Mouse (Mus musculus): ENCODE data around the gene Mms22l.
"Not testable (repeated sequence)": the region's sequence is repeated elsewhere in the genome, so short reads cannot be mapped to it uniquely, and the experiment has no call there.

The Mms22l gene

DNA sequence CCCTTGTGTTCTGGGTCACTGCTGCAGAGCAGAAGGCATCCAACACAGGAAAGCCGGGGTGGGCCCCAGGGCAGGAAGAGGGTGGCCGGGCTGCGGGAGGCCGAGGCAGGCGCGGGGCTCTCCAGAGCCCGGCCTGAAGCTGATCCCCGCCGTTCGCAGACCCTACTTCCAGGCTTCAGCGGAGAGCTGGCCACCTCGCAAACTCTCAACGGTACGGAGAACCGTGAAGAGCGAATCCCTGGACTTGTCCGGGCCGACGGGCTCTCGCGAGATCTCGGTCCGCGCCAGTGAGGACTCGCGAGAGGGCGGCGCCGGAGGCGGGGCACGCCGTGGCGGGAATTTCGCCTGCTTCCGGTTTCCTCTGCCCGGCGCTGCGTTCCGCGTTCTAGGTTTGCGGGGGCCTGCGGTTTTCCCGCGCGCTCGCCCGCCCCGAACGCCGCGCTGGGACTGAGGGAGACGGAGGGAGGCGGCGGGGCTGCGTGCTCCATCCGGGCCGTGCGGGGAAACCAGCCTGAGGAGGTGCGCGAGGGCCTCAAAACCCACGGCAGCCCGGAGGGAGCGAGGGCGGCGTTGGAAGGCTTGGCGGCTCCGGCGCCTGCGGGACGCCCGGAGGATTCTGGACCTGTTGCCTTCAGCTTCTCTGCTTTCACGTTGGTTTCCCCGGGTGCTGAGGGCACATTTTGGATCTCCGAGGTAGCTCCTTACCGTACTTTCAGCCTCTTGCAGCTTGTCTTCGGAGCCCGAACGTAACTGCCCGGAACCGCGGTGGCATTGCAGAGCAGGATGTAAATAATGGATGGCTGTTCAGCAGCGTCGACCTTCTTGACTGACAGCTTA is at the start of gene Mms22l:
Mms22l (plus strand) TSS at position 336 of the 837 bp plus-strand sequence.
- peak; percentile 84 for DNase-seq (ENCODE audit: low read depth, low spot score)

DNA sequence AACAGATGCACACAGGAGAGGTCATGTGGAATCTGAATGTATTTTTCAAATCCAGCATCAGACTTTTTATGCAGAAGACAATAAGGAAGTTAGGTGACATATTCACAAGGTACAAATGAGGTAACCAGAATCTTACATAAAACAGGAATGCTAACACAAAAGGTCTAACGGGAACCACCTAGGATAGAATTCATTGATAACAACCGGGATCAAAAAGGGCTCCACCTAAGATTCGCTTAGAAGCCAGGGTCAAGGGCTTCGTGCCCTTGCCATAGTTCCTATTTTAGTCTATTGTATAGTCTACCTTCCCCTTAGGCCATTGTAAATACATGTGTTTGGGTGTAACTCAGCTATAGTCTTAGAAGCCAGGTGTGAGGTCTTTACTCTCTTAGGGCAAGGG is 12.2 kb upstream of the Mms22l start:
- DNase-seq (ENCODE audit: low read depth, low spot score): not testable (repeated sequence)

DNA sequence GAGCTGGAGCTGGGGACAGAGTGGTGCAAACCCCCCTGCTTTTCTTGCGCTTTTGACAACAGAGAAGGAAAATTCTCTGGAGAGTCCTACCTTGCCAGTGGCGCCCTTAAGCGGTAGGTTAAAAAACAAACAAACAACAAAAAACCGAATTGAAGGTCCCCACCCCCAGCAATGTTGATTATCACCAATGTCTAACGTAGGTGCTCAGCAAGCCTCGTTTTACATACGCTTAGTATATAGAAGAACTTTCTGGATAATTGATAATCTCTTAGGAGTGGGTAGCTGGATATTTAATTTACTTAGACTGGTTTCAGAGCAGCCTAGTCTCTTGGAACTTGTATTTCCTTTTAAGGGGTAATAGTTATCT is 685 bp downstream of the Mms22l start:
- DNase-seq (ENCODE audit: low read depth, low spot score): peak; percentile 20

DNA sequence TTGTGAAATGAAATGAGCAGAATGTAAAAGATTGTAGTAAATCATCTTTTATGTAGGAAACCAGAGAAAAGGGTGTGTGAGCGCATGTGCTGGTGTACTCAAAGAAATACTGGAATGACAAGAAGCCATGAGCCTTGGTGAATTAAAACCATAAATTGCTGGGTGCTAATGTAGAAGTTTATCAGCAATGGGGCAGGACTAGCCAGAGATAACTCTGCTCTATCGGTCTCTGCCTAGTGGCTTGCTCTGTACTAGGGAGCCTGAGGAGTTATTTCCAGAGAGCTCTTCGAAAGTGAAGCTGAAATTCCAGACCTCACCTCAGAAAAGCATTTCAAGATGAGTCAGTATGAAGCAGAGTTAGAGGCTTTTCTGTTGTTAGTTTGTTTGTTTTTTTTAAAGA is 12.9 kb downstream of the Mms22l start:
- no peak for DNase-seq (ENCODE audit: low read depth, low spot score)

DNA sequence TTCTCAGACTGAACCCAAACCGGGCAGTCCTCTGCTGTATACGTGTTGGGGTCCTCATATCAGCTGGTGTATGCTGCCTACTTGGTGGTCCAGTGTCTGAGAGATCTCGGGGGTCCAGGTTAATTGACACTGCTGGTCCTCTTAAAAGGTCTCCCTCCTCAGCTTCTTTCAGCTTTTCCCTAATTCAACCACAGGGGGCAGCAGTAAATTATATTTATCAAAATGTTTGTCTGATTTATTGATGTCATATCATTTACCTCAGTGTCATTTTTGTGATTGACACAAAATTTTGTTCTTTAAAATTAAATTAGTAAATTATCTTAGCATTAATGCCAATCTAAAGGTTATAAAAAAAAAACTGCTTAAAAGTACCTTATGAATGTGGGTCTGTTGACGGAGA is 40.7 kb downstream of the Mms22l start:
- DNase-seq (ENCODE audit: low read depth, low spot score): no peak

DNA sequence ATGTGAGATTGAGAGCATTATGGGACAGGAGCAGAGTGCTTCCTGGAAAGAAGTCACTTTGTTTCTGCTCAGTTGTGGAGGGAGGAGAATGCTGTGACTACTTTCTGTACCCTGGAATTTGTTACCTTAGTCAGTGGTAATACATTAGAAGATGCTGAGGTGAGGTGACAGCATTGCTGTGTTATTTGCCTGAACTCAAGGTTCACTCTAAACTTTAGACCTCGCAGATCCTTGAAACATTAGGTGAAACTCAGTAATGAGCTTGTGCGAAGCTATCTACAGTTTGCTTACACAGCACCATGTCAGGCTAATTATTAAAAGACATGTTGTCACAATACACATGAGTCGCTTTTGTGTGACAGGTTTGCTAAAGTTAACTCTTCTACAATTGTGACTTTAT is 47.2 kb downstream of the Mms22l start:
- no peak for DNase-seq (ENCODE audit: low read depth, low spot score)

DNA sequence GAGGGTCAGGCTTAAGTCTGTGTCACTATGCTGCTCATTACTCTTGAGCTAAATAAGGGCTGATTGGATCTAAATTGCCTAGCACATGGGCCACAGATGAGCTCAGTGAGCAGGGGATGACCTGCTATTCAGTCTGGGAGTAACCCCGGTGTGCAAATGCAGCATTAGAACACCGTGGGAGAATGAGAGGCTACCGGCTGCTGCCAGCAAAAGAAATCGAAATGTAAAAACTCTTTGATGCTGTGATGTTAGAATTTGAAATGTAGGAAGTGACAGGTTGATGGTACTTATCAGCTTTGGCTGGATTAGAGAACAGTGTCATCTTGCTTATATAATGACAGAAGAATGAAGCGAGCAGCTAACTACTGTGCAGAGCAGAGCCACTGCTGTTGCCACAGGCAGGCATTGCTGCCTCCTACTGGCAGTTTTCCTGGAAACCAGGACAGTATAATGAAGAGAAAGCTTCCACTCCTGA is 48.5 kb downstream of the Mms22l start:
- DNase-seq (ENCODE audit: low read depth, low spot score): no peak

DNA sequence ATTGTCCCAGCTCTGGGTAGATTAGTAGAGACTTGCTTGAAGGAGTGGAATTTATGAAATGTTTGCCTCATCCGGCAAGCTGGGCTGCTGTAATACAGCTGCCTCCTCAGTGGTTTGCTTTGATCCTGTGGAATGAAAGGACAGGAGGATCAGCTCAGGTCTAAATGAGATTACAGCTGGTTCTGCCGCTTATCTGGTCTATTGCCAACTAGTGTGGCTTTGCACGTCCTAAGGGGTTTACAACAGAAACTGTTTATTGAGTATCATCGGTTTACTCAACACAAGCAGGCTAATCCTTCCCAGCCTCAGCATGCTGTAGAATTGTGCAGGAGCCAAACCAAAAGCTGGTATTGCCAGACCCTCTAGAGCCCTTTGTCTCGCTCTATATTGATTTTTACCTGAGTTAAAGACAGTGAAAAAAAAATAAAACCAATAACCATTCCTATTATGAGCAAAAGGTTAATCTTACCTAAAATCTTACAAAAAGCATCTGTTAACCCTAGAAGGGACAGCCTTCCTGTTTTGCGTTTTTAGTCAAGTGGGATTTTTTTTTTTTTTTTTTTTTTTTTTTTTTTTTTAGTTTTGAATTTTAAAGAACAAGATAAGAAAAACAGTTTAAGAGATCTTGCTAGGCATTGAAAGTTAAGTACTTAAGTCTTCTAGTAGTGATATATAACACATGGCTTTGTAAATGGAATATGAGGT is 60.0 kb downstream of the Mms22l start:
- DNase-seq (ENCODE audit: low read depth, low spot score): no peak

DNA sequence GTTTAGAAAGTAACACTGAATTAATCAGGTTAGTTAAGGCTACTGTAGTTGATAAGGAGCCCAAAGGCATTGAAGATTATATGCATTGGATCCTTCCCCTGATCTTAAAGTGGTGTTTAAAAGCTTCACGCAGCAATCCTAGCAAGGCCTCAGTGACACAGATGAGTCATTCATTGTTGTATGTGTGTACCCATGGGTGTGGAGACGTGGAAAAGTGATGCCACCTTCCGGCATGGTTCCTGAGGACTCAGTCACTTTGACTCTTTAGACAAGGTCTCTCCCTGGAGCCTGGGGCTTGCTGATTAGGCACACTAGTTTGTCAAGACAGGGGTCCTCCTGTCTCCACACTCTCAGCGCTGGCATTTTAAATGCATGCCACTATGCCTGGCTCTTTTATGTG is 60.9 kb downstream of the Mms22l start:
- DNase-seq (ENCODE audit: low read depth, low spot score): no peak

DNA sequence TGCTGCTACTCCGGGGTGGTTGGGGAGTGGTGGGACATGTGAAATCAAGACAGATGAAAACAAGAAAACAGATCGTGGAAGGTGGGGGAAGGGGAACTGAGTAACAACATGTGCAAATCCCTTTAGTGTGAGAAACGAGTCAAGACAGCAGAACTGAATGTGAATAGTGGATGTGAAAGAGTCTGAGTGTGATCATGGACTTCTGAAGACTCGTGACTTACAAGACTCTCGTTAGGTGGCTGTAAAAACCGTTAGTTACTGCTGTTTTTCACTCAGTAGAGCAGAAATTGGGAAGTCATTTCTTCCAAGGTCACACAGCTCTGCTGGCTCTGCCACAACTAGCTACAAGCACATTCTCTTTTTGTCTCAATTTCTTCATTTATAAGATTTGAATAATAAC is 71.8 kb downstream of the Mms22l start:
- no peak for DNase-seq (ENCODE audit: low read depth, low spot score)

DNA sequence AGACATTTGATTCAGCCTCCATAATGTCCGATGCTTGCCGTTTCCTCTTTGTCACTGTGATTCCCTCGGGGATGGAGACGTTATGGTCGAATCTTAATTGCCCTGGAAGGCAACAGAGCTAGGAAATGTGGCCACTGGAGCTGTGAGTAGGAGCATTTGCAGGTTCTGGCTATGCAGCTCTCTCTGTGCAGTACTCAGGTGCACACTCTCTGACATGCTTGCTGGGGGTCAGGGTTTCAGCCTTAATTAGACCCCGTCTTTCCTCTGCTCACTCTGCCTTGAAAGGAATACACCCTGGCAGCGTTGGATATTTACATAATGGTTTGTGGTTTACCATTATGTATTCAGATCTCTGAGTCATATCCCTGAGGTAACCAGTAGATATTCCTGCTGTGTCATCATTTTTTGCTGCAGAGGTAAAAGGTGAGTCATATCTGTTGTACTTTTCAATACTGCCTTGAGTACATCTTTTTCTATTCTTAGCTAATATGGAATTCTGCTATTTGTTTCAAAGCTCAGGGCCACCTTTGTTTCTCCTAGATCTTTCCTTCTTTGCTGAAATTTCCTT is 72.8 kb downstream of the Mms22l start:
- DNase-seq (ENCODE audit: low read depth, low spot score): no peak

DNA sequence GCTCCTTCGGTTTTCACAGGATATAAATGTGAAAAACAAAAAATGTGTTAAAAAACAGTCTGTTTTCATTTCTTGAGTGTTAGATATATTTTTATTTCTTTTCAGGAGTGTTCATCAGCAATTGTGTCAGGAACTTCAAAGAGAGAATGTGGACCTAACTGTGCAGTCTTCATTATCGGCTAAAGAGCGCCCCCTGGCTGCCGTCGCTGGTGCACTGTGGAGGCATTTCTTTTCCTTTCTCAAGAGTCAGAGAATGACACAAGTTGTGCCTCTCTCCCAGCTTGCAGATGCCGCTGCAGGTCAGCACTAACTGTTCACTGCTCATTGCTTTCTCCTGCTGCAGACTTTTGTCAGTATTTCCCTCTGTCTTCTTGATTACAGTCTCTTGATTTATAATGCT is 78.0 kb downstream of the Mms22l start:
- DNase-seq (ENCODE audit: low read depth, low spot score): peak; percentile 53

DNA sequence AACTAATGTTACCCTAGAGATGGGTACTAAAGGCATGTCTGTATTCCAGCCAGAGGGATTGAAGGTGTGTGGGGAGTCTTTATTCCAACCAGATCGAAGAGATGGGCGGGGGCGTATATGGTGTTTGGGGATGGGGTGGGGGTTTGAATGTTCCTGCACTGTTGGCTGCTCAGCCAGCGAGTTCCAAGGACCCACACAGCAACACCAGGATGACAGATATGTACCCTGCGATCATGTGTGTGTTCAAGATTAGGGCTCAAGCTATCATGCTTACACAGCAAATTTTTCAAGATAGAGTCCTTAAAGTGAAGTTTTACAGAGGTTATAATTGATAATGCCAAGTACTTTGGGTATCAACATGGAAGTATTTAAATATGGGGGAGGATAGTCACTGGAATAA is 81.3 kb downstream of the Mms22l start:
- DNase-seq (ENCODE audit: low read depth, low spot score): no peak

DNA sequence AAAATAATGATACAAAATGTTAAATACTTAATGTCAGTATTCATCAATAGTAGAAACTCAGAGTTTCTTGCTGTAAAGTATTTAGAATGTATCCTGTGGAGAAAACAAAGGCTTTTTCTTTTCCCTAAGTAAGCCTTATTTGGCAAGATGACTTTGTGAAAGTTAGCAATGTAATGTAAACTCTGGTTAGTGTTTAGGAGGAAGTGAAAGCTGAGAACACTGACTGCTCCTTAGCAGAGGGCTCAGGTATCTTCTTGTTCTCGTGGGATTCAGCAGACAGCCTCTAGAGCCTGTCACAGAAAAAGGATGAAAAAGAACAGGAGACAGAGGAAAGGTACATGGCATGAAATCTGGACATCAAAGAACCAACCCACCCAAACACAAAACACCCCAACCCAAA is 86.0 kb downstream of the Mms22l start:
- no peak for DNase-seq (ENCODE audit: low read depth, low spot score)

DNA sequence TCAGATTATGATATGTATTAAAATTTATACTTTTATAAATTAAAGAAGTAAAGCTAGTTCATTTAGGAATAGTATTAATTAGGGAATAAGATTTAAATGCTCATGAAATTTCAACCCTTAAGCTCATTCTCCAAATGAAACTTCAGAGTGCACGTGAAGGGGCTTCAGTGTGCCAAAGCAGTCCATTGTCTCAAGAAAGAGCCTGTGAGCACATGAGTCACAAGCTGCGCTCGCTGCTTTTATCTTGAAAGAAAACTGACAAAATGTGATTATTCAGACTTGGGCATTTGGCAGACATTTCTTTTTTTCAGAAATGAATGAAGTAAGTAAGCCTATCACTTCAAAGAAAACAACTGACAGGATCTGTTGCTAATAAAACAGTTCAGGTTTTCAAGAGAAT is 87.7 kb downstream of the Mms22l start:
- DNase-seq (ENCODE audit: low read depth, low spot score): no peak

DNA sequence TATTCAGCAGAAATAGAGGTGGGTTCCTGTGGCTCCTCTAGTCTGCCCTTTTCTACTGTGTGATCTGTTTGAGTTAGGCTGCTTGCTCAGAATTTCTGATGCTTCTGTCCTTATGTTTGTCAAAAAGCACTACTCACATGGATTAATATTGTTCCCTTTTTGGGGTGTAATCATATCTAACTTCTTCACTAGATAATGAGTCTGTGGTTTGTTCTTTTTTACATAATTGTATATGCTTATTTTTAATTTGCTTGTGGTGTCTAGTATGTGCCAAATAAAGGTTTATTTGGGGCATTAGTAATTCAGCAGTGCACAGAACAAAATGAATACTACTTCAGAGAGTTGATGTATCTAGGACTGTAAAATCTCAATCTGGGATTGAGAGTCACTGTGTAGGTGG is 98.6 kb downstream of the Mms22l start:
- DNase-seq (ENCODE audit: low read depth, low spot score): no peak

DNA sequence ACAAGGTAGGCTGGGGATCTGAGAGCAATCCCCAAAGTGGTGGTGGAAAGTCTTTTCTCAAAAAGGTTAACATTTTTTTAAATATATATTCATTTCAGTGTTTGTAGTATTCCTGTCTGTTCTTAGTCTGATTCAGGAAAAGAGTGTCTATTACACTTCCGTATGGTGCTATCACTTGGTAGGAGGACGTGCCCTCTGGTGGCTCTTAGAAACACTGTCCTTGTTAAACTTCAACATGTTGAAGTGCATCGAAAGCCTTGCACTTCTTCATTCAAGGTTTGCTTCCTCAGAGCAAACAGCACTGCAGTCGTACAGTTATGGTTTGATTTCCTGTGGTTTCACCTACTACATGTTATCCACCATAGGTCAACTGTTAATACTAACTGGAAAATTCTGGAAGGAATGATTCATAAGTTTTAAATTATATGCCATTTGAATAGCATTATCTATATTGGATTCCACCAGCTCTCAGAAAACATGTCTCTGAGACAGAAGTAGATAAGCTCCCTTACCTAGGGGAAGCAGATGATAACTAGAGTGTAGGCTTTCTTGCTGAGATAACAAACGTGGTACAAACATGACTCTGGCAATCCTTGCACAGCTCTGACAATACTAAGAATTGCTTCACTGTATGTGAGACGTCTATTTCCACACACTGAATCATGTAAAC is 100.8 kb downstream of the Mms22l start:
- no peak for DNase-seq (ENCODE audit: low read depth, low spot score)

DNA sequence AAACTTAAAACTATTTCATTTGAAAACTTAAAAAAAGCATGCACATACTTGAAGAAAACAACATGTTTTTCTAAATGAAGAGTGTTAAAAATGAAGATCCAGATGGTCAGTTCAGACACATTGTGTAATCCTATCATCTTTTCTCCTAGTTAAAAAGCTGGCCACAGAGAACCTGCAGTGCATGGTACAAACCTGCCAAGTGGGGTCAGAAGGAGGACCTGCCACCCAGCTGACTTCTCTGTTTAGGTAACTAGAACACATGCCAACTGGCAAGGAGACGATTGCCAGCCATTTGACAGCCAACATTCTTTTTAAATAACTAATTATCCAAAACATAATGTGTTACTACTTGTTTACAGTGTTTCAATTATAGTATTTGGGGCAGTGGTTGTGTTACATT is 102.4 kb downstream of the Mms22l start:
- no peak for DNase-seq (ENCODE audit: low read depth, low spot score)

DNA sequence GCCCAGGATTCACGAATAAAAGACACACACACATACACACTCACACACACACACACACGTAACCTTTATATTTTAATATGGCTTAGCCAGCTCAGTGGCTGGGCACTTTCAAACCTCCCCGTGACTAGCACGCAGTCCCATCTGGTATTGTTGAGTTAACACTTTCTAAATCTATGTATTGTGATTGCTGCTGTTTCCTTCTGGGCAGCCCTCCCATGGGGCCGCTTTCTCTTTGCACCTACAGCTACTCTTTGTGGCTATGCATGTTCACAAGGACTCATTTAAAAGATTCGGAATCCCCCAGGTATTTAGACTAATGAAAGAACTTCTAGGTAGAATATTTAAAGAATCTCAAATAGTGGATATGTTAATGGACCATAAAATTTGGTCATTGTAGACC is 105.5 kb downstream of the Mms22l start:
- DNase-seq (ENCODE audit: low read depth, low spot score): no peak

DNA sequence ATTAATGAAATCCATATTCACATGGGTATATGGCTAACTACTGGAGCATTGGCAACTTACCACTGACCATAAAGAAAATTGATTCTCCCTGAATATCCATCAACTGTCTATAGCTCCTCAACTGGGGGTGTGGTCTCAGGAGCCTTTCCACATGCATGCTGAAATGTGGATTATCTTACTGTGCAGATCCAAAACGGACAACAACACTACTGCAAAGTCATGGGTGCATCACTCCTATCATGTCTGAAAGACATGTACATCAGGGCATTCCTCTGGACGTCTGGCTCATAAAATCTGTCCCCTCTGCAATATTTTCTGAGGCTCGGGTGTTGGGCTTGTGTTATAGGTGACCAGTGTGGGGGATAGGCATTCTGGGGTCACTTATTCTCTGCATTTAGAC is 112.8 kb downstream of the Mms22l start:
- no peak for DNase-seq (ENCODE audit: low read depth, low spot score)

DNA sequence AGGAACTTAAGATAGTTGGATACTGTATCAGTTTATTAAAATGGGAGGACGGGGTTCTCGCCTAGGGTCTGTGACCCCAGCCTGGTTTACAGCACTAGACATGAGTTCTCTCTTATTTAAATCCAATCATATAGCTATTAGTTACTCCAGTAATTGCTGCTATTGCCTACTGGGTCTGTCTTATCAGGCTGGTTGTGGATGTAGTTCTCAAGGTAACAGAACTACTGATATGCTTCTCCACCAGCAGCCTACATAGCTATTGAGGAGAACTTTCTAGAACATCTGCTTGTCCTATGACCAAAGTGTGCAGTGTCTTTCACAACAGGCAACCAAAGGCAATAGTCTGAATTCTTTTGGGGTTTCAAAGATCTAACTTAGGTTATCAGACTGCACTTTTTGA is 113.3 kb downstream of the Mms22l start:
- no peak for DNase-seq (ENCODE audit: low read depth, low spot score)

DNA sequence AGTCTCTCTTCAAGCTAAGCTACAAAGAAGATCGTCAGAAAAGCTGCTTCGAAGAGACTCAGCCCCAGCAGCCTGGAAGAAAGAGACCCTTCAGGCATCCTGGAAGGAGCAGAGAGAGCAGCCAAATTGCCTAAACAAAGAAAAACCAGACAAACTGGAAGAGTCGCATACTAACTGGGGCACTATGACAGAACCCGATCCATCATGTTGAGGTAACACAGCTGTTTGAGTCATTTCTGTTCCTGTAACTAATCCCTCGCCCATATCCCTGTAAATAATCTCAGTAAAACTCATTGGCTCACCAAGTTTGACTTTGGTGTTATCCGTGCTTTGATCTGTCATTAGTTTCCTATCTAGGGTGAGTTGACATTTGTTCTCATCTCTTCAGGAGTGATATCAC is 123.8 kb downstream of the Mms22l start:
- DNase-seq (ENCODE audit: low read depth, low spot score): no peak
